Comparison of ENCODE assay signal across 27 mouse cellular contexts in genomic region chr9:90297637-90298036, GRCm38 (mm10).
"Had no signal": no experiment of that assay in that cellular context is flagged by ENCODE, and none has a peak within 500 bp of the region (broad histone marks: within the 10 kb centered on the region; RNA-seq: fewer than 3 reads in every experiment).

No protein-coding gene starts in this region.

- H3K27ac ChIP-seq: forebrain, embryonic 15.5 days; heart, adult 2 months; heart, embryonic 13.5 days; heart, embryonic 15.5 days; hindbrain, embryonic 12.5 days; hindbrain, embryonic 14.5 days; kidney, embryonic 15.5 days; kidney, postnatal 0 days; limb, embryonic 13.5 days; limb, embryonic 15.5 days; liver, embryonic 14.5 days had no signal

- ATAC-seq: forebrain, embryonic 15.5 days; forebrain, postnatal 0 days; hindbrain, embryonic 16.5 days; inflammation-experienced regulatory T-cells, adult 6 months had no signal

- H3K9ac ChIP-seq: forebrain, embryonic 15.5 days; forebrain, postnatal 0 days; heart, embryonic 13.5 days; heart, embryonic 15.5 days; hindbrain, embryonic 12.5 days; hindbrain, embryonic 14.5 days; kidney, embryonic 15.5 days; limb, embryonic 13.5 days; limb, embryonic 15.5 days; liver, embryonic 14.5 days had no signal

- H3K4me2 ChIP-seq: forebrain, embryonic 15.5 days; heart, embryonic 11.5 days; heart, embryonic 13.5 days; heart, embryonic 15.5 days; hindbrain, embryonic 12.5 days; hindbrain, embryonic 14.5 days; kidney, embryonic 15.5 days; limb, embryonic 13.5 days; limb, embryonic 15.5 days had no signal

- H3K4me1 ChIP-seq: forebrain, embryonic 15.5 days; heart, embryonic 13.5 days; heart, embryonic 15.5 days; hindbrain, embryonic 12.5 days; kidney, embryonic 15.5 days; limb, embryonic 13.5 days; limb, embryonic 15.5 days had no signal

- DNase-seq: forebrain, postnatal 0 days; gastrocnemius, postnatal 14 days; gastrocnemius, postnatal 36 days; heart, adult 11 months; heart, adult 2 months; heart, postnatal 14 days; heart, postnatal 36 days; kidney, adult 11 months; kidney, adult 8-10 months; kidney, postnatal 14 days; kidney, postnatal 36 days; layer of hippocampus, adult 9-11 months; layer of hippocampus, postnatal 36 days; left cerebral cortex, postnatal 4 days had no signal

- H3K4me3 ChIP-seq: forebrain, embryonic 15.5 days; heart, adult 2 months; heart, embryonic 13.5 days; heart, embryonic 15.5 days; hindbrain, embryonic 12.5 days; kidney, embryonic 15.5 days; limb, embryonic 13.5 days; limb, embryonic 15.5 days had no signal

- H3K27me3 ChIP-seq: forebrain, embryonic 15.5 days; heart, embryonic 13.5 days; heart, embryonic 15.5 days; hindbrain, embryonic 12.5 days; kidney, embryonic 15.5 days; limb, embryonic 13.5 days; limb, embryonic 15.5 days had no signal

- H3K9me3 ChIP-seq: forebrain, embryonic 15.5 days; heart, embryonic 13.5 days; heart, embryonic 15.5 days; hindbrain, embryonic 12.5 days; kidney, embryonic 15.5 days; limb, embryonic 13.5 days; limb, embryonic 15.5 days had no signal

- H3K36me3 ChIP-seq: forebrain, embryonic 15.5 days; heart, embryonic 13.5 days; heart, embryonic 15.5 days; hindbrain, embryonic 12.5 days; kidney, embryonic 15.5 days; limb, embryonic 13.5 days; limb, embryonic 15.5 days had no signal
